Mouse (Mus musculus) Patski (cell line): ENCODE results near the gene Tmem116. TPM values are rescaled to one million over a fixed set of nuclear protein-coding genes. Genes with fewer than 3 reads are reported as not detected.

ENCODE experiments used
- ATAC-seq: fragments of 100-300 bp; one replicate; pipeline ENCODE4 v1.8.0; 2021
- CTCF ChIA-PET: fragments of 350-600 bp; sonication (Branson Sonifier 250); formaldehyde crosslinking; loops from one replicate; lab custom pipeline; 2022; ENCODE audit warnings: inconsistent platforms; lab: Charles Lee
- POLR2A ChIA-PET: fragments of 350-600 bp; sonication (Branson Sonifier 250); formaldehyde crosslinking; loops from one replicate; lab custom pipeline; 2022; ENCODE audit warnings: antibody characterized with exemption, inconsistent platforms; lab: Charles Lee
- DNase-seq: peaks from one replicate; pipeline ENCODE4 v3.0.0-alpha.2; 2011; ENCODE audit warnings: low read depth, low spot score
- H3K27me3 ChIP-seq: fragments of 371-371 bp; one replicate; pipeline ENCODE4 v1.5.1; 2021
- CTCF ChIP-seq: fragments of 100-300 bp; IDR thresholded peaks from one replicate; pipeline ENCODE4 v1.5.1; 2021
- in situ Hi-C: fragments of 300-500 bp; cut with MboI; formaldehyde crosslinking; loops from 3 replicates; pipeline ENCODE4 v1.11.1; 2018; ENCODE audit warnings: low pct_unique_long_range_greater_than_20kb, mixed read lengths
- polyA plus RNA-seq: library from polyadenylated mRNA; unstranded; gene quantifications from one replicate; pipeline ENCODE4 v1.2.3, GENCODE M21; 2021

The Tmem116 gene
- polyA plus RNA-seq, 1 experiment from 2014 or later, result 2.8 TPM

GRCm38 (mm10) chr5:121534521-121534920 is 82.8 kb downstream of the Tmem116 start:
- DNase-seq, result no peak
- POLR2A ChIA-PET, result no interaction called here
- no peak for TF ChIP-seq CTCF

GRCm38 (mm10) chr5:121535116-121535515 is 83.4 kb downstream of the Tmem116 start:
- H3K27me3 ChIP-seq, result no peaks in the 10 kb centered on the region
- DNase-seq, result no peak
- ATAC-seq, result no peak
- no peak for TF ChIP-seq CTCF
- POLR2A ChIA-PET, result no interaction called here
- in situ Hi-C loops, result no loop called here
- CTCF ChIA-PET, result no interaction called here

More at GRCm38 (mm10) chr5:121534521-121534920, 82.8 kb downstream of the Tmem116 start:
- H3K27me3 ChIP-seq, result no peaks in the 10 kb centered on the region
- no peak for ATAC-seq
- CTCF ChIA-PET, result no interaction called here
- in situ Hi-C loops, result no loop called here

GRCm38 (mm10) chr5:121536921-121537555 is 85.3 kb downstream of the Tmem116 start:
- ATAC-seq, result peak; percentile 57
- TF ChIP-seq CTCF, result no peak
- POLR2A ChIA-PET, result interaction anchor here (0.6 kb wide), 1 partner anchor 55 kb away, joined by 3 read pairs; no protein-coding TSS in a partner anchor
- in situ Hi-C loops, result no loop called here
- DNase-seq, result no peak
- CTCF ChIA-PET, result interaction anchor here (1.3 to 1.5 kb wide), 2 partner anchors 12 to 15 kb away, joined by 4 to 6 read pairs; no protein-coding TSS in a partner anchor
- H3K27me3 ChIP-seq, result no peaks in the 10 kb centered on the region

GRCm38 (mm10) chr5:121537588-121537987 is 85.9 kb downstream of the Tmem116 start:
- no peak for TF ChIP-seq CTCF
- CTCF ChIA-PET, result interaction anchor here (1.3 kb wide), 1 partner anchor 13 kb away, joined by 6 read pairs; no protein-coding TSS in a partner anchor
- no peak for DNase-seq
- POLR2A ChIA-PET, result no interaction called here
- H3K27me3 ChIP-seq, result no peaks in the 10 kb centered on the region
- in situ Hi-C loops, result no loop called here
- ATAC-seq, result no peak

GRCm38 (mm10) chr5:121540066-121540465 is 88.4 kb downstream of the Tmem116 start:
- ChIA-PET CTCF (interaction anchor here (1.7 kb wide), 1 partner anchor 66 kb away, joined by 4 read pairs; no protein-coding TSS in a partner anchor), POLR2A (no interaction called here)
- in situ Hi-C loops, result no loop called here
- no peak for TF ChIP-seq CTCF
- ATAC-seq, result no peak
- no peaks in the 10 kb centered on the region for H3K27me3 ChIP-seq
- DNase-seq, result no peak

- no peak for ATAC-seq
- no peaks in the 10 kb centered on the region for H3K27me3 ChIP-seq
- ChIA-PET CTCF (no interaction called here), POLR2A (no interaction called here)
- no peak for TF ChIP-seq CTCF
- in situ Hi-C loops, result no loop called here
- DNase-seq, result no peak
Observed at GRCm38 (mm10) chr5:121541235-121541634, 89.5 kb downstream of the Tmem116 start.

- ChIA-PET CTCF (interaction anchor here (1.3 to 1.6 kb wide), 5 partner anchors 11 to 63 kb away, joined by 3 to 5 read pairs (median 3); no protein-coding TSS in a partner anchor), POLR2A (interaction anchor here (1.2 kb wide), 1 partner anchor 11 kb away, joined by 3 read pairs; no protein-coding TSS in a partner anchor)
- ATAC-seq (no peak), DNase-seq (no peak)
- in situ Hi-C loops, result no loop called here
- no peak for TF ChIP-seq CTCF
- no peaks in the 10 kb centered on the region for H3K27me3 ChIP-seq
Observed at GRCm38 (mm10) chr5:121543370-121543769, 91.7 kb downstream of the Tmem116 start.

- POLR2A ChIA-PET, result interaction anchor here (0.8 kb wide), 1 partner anchor 48 kb away, joined by 3 read pairs; the partner anchor contains the start of gene Aldh2
- no peaks in the 10 kb centered on the region for H3K27me3 ChIP-seq
- ATAC-seq (peak; percentile 70), DNase-seq (no peak)
- TF ChIP-seq CTCF, result no peak
- in situ Hi-C loops, result no loop called here
- CTCF ChIA-PET, result interaction anchor here (1.5 kb wide), 1 partner anchor 42 kb away, joined by 4 read pairs; no protein-coding TSS in a partner anchor
Observed at GRCm38 (mm10) chr5:121544910-121545792, 93.5 kb downstream of the Tmem116 start, which contains the start of the genes Adam1a and Gm42878. Gene Adam1a (minus strand): TSS chr5:121545482. Gene Gm42878 (minus strand): TSS chr5:121545482.

GRCm38 (mm10) chr5:121545793-121546529 is 94.3 kb downstream of the Tmem116 start, which contains the start of gene Mapkapk5:
Gene Mapkapk5 (minus strand): TSS chr5:121545905.
- TF ChIP-seq CTCF, result no peak
- POLR2A ChIA-PET, result interaction anchor here (0.8 kb wide), 1 partner anchor 47 kb away, joined by 3 read pairs; the partner anchor contains the start of gene Aldh2
- H3K27me3 ChIP-seq, result peaks cover 5% of the 10 kb centered on the region
- ATAC-seq (peak; percentile 58), DNase-seq (peak; percentile 88)
- CTCF ChIA-PET, result interaction anchor here (0.8 to 2.0 kb wide), 3 partner anchors 17 to 41 kb away, joined by 4 to 10 read pairs (median 4); no protein-coding TSS in a partner anchor
- in situ Hi-C loops, result no loop called here
